Mouse (Mus musculus) lung, embryonic 14.5 days (tissue): Measurements from ENCODE around the gene Gpbar1. TPM values are rescaled to one million over a fixed set of nuclear protein-coding genes. Genes with fewer than 3 reads are reported as not detected.

Experiments used
- ATAC-seq: fragments of 200-750 bp; cut with Nextera tagmentation; 2 replicates; pipeline ENCODE4 v1.8.0; 2017; ENCODE audit warnings: mild to moderate bottlenecking, moderate TSS enrichment, moderate library complexity; ENCODE audit not compliant: insufficient read depth
- DNase-seq: peaks from one replicate; pipeline ENCODE4 v3.0.0-alpha.2; 2015
- H3K27ac ChIP-seq: fragments of 300-500 bp; sonication (generic); 2 replicates; pipeline ENCODE4 v1.5.1; 2014; ENCODE audit warnings: low read depth, mild to moderate bottlenecking, moderate library complexity
- H3K27me3 ChIP-seq: fragments of 300-500 bp; sonication (generic); 2 replicates; pipeline ENCODE4 v1.6.1; 2014; ENCODE audit warnings: low read length, control low read depth; ENCODE audit not compliant: insufficient read depth
- H3K36me3 ChIP-seq: fragments of 300-500 bp; sonication (generic); 2 replicates; pipeline ENCODE4 v1.6.1; 2014; ENCODE audit warnings: control low read depth; ENCODE audit not compliant: insufficient read depth
- H3K4me1 ChIP-seq: fragments of 300-500 bp; sonication (generic); 2 replicates; pipeline ENCODE4 v1.6.1; 2014; ENCODE audit warnings: antibody characterized with exemption, control low read depth; ENCODE audit not compliant: insufficient read depth
- H3K4me2 ChIP-seq: fragments of 300-500 bp; sonication (generic); 2 replicates; pipeline ENCODE4 v1.6.1; 2014; ENCODE audit warnings: mild to moderate bottlenecking
- H3K4me3 ChIP-seq: fragments of 300-500 bp; sonication (generic); 2 replicates; pipeline ENCODE4 v1.5.1; 2014; ENCODE audit warnings: low read depth, low read length
- H3K9ac ChIP-seq: fragments of 300-500 bp; sonication (generic); 2 replicates; pipeline ENCODE4 v1.6.1; 2014
- H3K9me3 ChIP-seq: fragments of 300-500 bp; sonication (generic); 2 replicates; pipeline ENCODE4 v1.6.1; 2016; ENCODE audit warnings: low read depth, low read length, control low read depth
- CTCF ChIP-seq: IDR thresholded peaks from 2 replicates; pipeline ENCODE4 v1.5.1; 2016; ENCODE audit warnings: antibody characterized with exemption, low read depth
- WGBS: fragments of 180-500 bp; shearing (Covaris S2); extraction: QIAGEN DNeasy Blood & Tissue Kit; methylation state at CpG from one replicate; pipeline ENCODE4 v1.1.7; 2014; 5-methylcytosine and 5-hydroxymethylcytosine counted together
- polyA plus RNA-seq: library from polyadenylated mRNA; unstranded; fragments of >200 nt; fragmentation: Nextera tagmentation; extraction: Ambion mirVana; gene quantifications from 2 replicates; pipeline ENCODE4 v1.2.1, GENCODE M21; 2014

The Gpbar1 gene
- polyA plus RNA-seq, 1 experiment from 2014 or later = 0.57 TPM

DNA sequence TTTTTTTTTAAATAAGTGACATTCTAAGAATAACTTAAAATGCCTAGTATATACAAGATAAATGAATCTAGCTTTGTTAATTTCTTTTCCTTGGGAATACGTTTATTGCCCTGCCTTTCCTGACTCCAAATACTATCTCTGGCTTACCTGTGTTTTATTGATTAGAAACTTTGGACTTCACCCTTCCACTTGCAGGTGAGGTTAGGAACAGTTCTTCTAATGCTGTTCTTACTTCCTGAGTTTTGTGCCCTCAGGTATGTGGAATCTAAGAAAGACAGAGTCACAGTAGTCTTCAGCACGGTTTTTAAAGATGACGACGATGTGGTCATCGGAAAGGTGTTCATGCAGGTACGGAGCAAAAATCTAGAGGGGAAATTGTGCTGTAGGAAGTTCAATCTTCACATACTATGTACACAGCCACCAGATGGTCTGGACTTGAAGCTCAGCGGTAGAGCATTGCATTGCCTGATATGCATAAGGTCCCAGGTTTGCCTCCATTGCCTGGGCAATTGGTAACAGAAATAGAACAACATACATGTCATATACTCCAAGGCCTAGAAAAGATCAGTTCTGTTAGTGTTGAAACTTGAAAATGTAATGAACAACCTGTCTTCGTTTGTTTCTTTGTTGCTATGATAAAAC is 22.5 kb upstream of the Gpbar1 start:
- no peak overlapping the region for H3K4me2 ChIP-seq
- H3K4me3 ChIP-seq = no peak overlapping the region
- no peaks in the 10 kb centered on the region for H3K4me1 ChIP-seq
- no peak overlapping the region for H3K27ac ChIP-seq
- no peak for ATAC-seq
- H3K27me3 ChIP-seq = no peaks in the 10 kb centered on the region
- no peak for DNase-seq
- H3K9ac ChIP-seq = no peak overlapping the region
- peaks cover 90% of the 10 kb centered on the region for H3K36me3 ChIP-seq
- WGBS = 94% methylated on average over 8 of the region's 8 CpGs
- H3K9me3 ChIP-seq = no peaks in the 10 kb centered on the region
- no peak for TF ChIP-seq CTCF

DNA sequence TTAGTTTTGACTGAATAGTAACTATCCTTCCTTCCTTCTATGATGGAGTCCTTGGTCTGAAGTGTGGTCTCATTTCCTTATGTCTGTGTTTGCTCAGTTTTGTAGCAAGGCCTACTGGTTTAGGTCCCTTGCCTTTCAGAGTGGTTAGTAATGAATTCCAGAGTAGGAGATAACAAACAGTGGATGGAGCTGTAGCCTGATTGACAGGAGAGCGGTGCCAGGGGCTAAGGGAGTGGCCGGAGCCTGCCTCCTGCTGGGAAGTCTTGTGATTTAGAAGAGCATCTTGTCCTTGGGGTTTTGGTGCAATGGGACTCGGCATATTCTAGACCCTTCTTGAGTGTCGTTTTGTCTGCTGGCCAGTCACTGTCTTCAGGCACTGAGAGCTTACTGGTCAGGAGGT is 21.6 kb upstream of the Gpbar1 start:
- DNase-seq = no peak
- ATAC-seq = no peak
- Histone ChIP-seq H3K9me3 (no peaks in the 10 kb centered on the region), H3K9ac (no peak overlapping the region), H3K4me2 (no peak overlapping the region), H3K27ac (no peak overlapping the region), H3K27me3 (no peaks in the 10 kb centered on the region), H3K4me1 (no peaks in the 10 kb centered on the region), H3K4me3 (no peak overlapping the region), H3K36me3 (peaks cover 90% of the 10 kb centered on the region)
- TF ChIP-seq CTCF = no peak
- WGBS = 84% methylated on average over 4 of the region's 4 CpGs

DNA sequence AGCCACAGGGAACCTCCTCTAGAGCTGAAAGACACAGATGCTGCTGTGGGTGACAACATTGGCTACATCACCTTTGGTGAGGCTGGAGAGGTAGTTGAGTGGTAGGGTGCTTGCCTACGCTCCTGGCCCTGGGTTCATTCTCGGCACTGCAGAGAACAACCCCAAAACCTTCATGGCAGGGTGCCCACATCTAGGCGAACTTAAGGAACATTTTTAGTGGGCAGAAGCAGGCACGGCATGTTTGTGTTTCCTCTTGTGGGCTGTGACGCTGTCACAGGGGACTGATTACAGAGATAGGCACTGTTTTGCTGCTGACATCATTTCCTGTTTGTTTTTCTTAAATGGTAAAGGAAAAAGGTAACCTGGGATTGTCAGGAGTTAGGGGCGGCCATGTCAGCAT is 15.8 kb upstream of the Gpbar1 start:
- H3K27me3 ChIP-seq = no peaks in the 10 kb centered on the region
- H3K36me3 ChIP-seq = peaks cover 95% of the 10 kb centered on the region
- DNase-seq = no peak
- no peak for TF ChIP-seq CTCF
- no peak overlapping the region for H3K27ac ChIP-seq
- ATAC-seq = no peak
- no peaks in the 10 kb centered on the region for H3K9me3 ChIP-seq
- H3K9ac ChIP-seq = no peak overlapping the region
- no peak overlapping the region for H3K4me2 ChIP-seq
- H3K4me3 ChIP-seq = no peak overlapping the region
- H3K4me1 ChIP-seq = no peaks in the 10 kb centered on the region
- 79% methylated on average over 6 of the region's 6 CpGs for WGBS

DNA sequence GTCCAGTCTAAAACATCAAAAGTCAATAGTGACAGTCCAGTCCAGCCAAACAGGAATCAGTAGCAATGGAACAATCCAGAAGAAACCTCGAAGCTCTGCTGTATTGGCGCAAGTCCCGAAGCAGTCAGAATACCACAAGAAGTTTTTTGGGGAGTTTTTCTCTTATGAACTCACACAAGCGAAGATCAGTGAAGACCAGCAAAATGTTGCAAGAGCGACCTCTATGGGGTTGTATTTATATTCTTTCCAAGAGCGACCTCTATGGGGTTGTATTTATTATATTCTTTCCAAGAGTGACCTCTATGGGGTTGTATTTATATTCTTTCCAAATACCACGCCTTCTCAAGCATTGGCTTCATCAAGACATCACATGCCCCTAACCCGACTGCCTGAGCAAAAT is 9.6 kb upstream of the Gpbar1 start:
- H3K4me2 ChIP-seq = no peak overlapping the region
- no peak overlapping the region for H3K27ac ChIP-seq
- no peak overlapping the region for H3K9ac ChIP-seq
- H3K4me1 ChIP-seq = no peaks in the 10 kb centered on the region
- H3K36me3 ChIP-seq = peaks cover 54% of the 10 kb centered on the region
- TF ChIP-seq CTCF = 0 out of 2 replicates have a peak, but pooled peaks have one; percentile 5
- ATAC-seq (no peak), DNase-seq (peak; percentile 33)
- H3K9me3 ChIP-seq = no peaks in the 10 kb centered on the region
- 83% methylated on average over 8 of the region's 8 CpGs for WGBS
- no peak overlapping the region for H3K4me3 ChIP-seq
- no peaks in the 10 kb centered on the region for H3K27me3 ChIP-seq

DNA sequence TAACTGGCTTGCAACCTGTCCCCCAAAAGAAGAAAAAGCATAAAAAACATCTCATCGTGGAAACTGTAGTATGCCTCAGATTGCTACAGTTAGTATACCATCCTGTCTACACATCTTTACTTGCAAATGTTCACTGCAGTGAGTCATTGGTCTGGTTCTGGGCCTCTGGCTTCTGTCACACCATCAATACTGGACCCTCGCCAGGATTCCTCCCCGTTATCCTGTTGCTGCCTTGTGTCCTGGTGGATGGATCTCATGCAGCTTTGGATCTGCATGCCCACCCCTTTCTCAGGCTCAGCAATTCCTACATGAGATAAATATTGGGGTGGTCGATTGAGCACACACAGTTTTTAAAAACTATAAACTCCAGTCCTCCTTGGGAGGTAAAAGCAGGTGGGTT is 6.7 kb upstream of the Gpbar1 start:
- Histone ChIP-seq H3K36me3 (peaks cover 25% of the 10 kb centered on the region), H3K4me3 (no peak overlapping the region), H3K9me3 (no peaks in the 10 kb centered on the region), H3K4me1 (no peaks in the 10 kb centered on the region), H3K27me3 (no peaks in the 10 kb centered on the region), H3K9ac (no peak overlapping the region), H3K4me2 (no peak overlapping the region), H3K27ac (no peak overlapping the region)
- no peak for TF ChIP-seq CTCF
- WGBS = 54% methylated on average over 4 of the region's 4 CpGs
- no peak for ATAC-seq
- DNase-seq = peak; percentile 57

DNA sequence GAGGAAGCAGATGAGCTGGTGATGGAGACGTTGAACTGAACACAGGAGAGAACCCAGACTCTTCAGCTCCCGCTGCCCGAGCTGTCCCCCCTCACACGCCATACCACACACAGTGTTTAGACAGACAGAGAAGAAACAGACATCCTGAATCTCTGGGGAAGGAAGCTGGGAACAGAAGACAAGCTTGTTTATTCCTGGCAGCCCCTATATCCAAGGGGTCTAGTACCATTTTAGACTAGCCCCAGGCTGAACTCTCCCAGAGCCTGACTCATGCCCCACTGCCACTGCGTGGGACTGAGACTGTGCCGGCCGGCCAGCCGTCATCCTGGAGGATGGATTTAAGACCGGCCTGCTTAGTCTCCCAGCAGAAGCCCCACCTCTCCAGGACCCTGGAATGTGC is 3.3 kb upstream of the Gpbar1 start:
- no peak for TF ChIP-seq CTCF
- Histone ChIP-seq H3K27ac (0 out of 2 replicates have a peak overlapping the region, but pooled peaks have one; percentile 33), H3K9ac (no peak overlapping the region), H3K9me3 (no peaks in the 10 kb centered on the region), H3K4me1 (no peaks in the 10 kb centered on the region), H3K4me3 (no peak overlapping the region), H3K27me3 (no peaks in the 10 kb centered on the region), H3K36me3 (peaks cover 13% of the 10 kb centered on the region), H3K4me2 (peak overlapping the region; percentile 3; the same call in 1 of the 2 replicates)
- 14% methylated on average over 9 of the region's 9 CpGs for WGBS
- ATAC-seq (peak; percentile 47), DNase-seq (peak; percentile 60)

DNA sequence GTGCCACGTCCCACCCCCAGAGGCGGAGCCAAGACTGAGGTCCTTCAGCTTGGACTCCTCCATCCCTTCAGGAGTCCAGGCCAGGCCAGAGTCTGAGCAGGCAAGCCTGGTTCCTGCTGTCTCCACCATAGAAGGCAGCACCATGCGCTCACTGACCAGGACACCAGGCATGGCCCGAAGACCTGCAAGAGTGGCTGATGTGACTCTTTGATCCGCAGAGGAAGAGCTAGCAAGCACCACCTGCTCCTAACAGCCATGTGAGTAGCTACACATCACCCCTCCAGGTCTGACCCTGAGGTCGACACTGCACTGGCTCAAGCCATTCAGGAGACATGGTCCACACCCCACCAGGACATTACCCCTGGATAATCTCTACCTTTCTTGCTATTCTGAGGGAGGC is 1.3 kb upstream of the Gpbar1 start:
- Histone ChIP-seq H3K36me3 (peaks cover 33% of the 10 kb centered on the region), H3K27ac (no peak overlapping the region), H3K4me3 (no peak overlapping the region), H3K9ac (no peak overlapping the region), H3K4me1 (no peaks in the 10 kb centered on the region), H3K27me3 (no peaks in the 10 kb centered on the region), H3K4me2 (no peak overlapping the region), H3K9me3 (no peaks in the 10 kb centered on the region)
- no peak for ATAC-seq
- no peak for TF ChIP-seq CTCF
- WGBS = 64% methylated on average over 6 of the region's 6 CpGs
- DNase-seq = no peak
